Mouse (Mus musculus) kidney, embryonic 16.5 days (tissue): ENCODE results near the gene Fam207a. TPM values are rescaled to one million over a fixed set of nuclear protein-coding genes. Genes with fewer than 3 reads are reported as not detected.
A peak's percentile ranks its signal among the peaks of the same experiment; 100 is the strongest.

Source experiments
- ATAC-seq: fragments of 200-750 bp; cut with Nextera tagmentation; 2 replicates; pipeline ENCODE4 v1.8.0; 2017; ENCODE audit warnings: moderate TSS enrichment; ENCODE audit not compliant: low FRiP score, low TSS enrichment
- H3K27ac ChIP-seq: fragments of 300-500 bp; sonication (generic); 2 replicates; pipeline ENCODE4 v1.5.1; 2014; ENCODE audit warnings: low read length
- H3K27me3 ChIP-seq: fragments of 300-500 bp; sonication (generic); 2 replicates; pipeline ENCODE4 v1.6.1; 2014; ENCODE audit warnings: low read length, control low read depth, mixed read lengths; ENCODE audit not compliant: insufficient read depth
- H3K36me3 ChIP-seq: fragments of 300-500 bp; sonication (generic); 2 replicates; pipeline ENCODE4 v1.6.1; 2014; ENCODE audit warnings: low read length, control low read depth, mixed read lengths; ENCODE audit not compliant: insufficient read depth
- H3K4me1 ChIP-seq: fragments of 300-500 bp; sonication (generic); 2 replicates; pipeline ENCODE4 v1.6.1; 2014; ENCODE audit warnings: low read length, control low read depth, mixed read lengths; ENCODE audit not compliant: insufficient read depth
- H3K4me2 ChIP-seq: fragments of 300-500 bp; sonication (generic); replicated peaks from 2 replicates; pipeline ENCODE4 v1.6.1; 2014; ENCODE audit warnings: low read depth, low read length
- H3K4me3 ChIP-seq: fragments of 300-500 bp; sonication (generic); 2 replicates; pipeline ENCODE4 v1.5.1; 2014; ENCODE audit warnings: mild to moderate bottlenecking, low read length
- H3K9ac ChIP-seq: fragments of 300-500 bp; sonication (generic); replicated peaks from 2 replicates; pipeline ENCODE4 v1.6.1; 2014; ENCODE audit warnings: low read length
- H3K9me3 ChIP-seq: fragments of 300-500 bp; sonication (generic); 2 replicates; pipeline ENCODE4 v1.6.1; 2016; ENCODE audit warnings: low read length, control low read depth
- WGBS: fragments of 180-500 bp; shearing (Covaris S2); extraction: QIAGEN DNeasy Blood & Tissue Kit; methylation state at CpG from one replicate; pipeline ENCODE4 v1.1.7; 2014; 5-methylcytosine and 5-hydroxymethylcytosine counted together
- polyA plus RNA-seq: library from polyadenylated mRNA; unstranded; fragments of >200 nt; fragmentation: Nextera tagmentation; extraction: Ambion mirVana; gene quantifications from 2 replicates; pipeline ENCODE4 v1.2.1, GENCODE M21; 2015

The Fam207a gene
- polyA plus RNA-seq, 1 experiment from 2014 or later, result 36.6 TPM

- 18% methylated on average over 18 of the region's 18 CpGs for WGBS
- Histone ChIP-seq H3K36me3 (peaks cover 32% of the 10 kb centered on the region), H3K4me1 (peaks cover 13% of the 10 kb centered on the region), H3K27me3 (no peaks in the 10 kb centered on the region), H3K4me2 (no peak overlapping the region), H3K9me3 (no peaks in the 10 kb centered on the region), H3K4me3 (no peak overlapping the region), H3K9ac (no peak overlapping the region), H3K27ac (peak overlapping the region; percentile 31; the same call in 1 of the 2 replicates)
- ATAC-seq, result peak; percentile 70
These were observed 31.2 kb downstream of the Fam207a start for GRCm38 (mm10) chr10:77484205-77484935.

GRCm38 (mm10) chr10:77481814-77482213 lies 33.8 kb downstream of the Fam207a start:
- H3K27ac ChIP-seq, result no peak overlapping the region

DNA sequence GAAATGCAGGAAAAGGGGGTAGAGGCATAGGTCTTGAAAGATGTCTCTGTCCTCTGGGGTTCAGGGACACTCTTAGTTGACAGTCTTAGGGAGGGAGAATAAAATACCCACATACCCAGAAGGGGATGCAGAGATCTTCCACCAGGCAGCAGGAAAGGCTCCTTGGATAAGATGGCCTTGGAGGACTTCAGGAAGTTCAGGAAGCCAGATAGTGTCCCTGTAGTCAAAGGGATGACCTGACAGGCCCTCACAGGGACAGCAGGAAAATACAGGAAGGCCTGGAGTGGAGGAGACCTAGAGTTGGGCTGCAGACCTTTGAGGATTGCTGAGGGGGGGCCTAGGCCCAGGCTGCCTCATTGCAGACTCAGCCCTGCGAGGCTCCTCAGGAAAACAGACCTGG lies 35.6 kb downstream of the Fam207a start:
- Histone ChIP-seq H3K36me3 (no peaks in the 10 kb centered on the region), H3K27me3 (no peaks in the 10 kb centered on the region), H3K9me3 (no peaks in the 10 kb centered on the region), H3K4me1 (peaks cover 13% of the 10 kb centered on the region), H3K27ac (no peak overlapping the region), H3K4me2 (no peak overlapping the region), H3K9ac (no peak overlapping the region), H3K4me3 (no peak overlapping the region)
- whole genome bisulfite sequencing, result 92% methylated on average over 1 of the region's 1 CpGs
- no peak for ATAC-seq

More at GRCm38 (mm10) chr10:77481814-77482213, 33.8 kb downstream of the Fam207a start:
- Histone ChIP-seq H3K4me3 (no peak overlapping the region), H3K4me2 (no peak overlapping the region), H3K4me1 (peaks cover 13% of the 10 kb centered on the region), H3K9ac (no peak overlapping the region), H3K27me3 (no peaks in the 10 kb centered on the region), H3K36me3 (peaks cover 7% of the 10 kb centered on the region; the same call in 1 of the 2 replicates), H3K9me3 (no peaks in the 10 kb centered on the region)
- no peak for ATAC-seq

GRCm38 (mm10) chr10:77476907-77477306 lies 38.7 kb downstream of the Fam207a start:
- Histone ChIP-seq H3K4me3 (no peak overlapping the region), H3K36me3 (no peaks in the 10 kb centered on the region), H3K4me2 (no peak overlapping the region), H3K9ac (no peak overlapping the region), H3K27me3 (no peaks in the 10 kb centered on the region), H3K27ac (no peak overlapping the region), H3K9me3 (no peaks in the 10 kb centered on the region), H3K4me1 (no peaks in the 10 kb centered on the region)
- ATAC-seq, result no peak
- 78% methylated on average over 3 of the region's 3 CpGs for WGBS

DNA sequence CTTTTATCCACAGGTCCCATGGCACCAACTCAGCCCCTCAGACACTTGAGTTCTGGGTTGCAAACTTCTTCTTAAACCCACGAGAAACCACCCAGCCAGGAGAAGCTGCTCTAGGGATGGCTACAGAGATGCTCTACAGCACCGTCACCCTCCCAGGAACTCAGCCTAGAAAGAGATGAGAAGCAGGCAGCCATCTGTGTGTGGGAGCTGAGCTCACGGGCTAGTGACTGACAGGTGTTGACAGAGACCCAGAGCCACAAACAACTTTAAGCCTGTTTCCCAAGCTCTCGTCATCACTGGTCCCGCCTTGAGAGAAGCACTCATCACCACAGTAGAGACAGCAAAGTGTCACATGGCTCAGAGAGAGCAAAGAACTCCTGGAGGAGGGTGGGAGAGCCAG lies 43.4 kb downstream of the Fam207a start:
- Histone ChIP-seq H3K4me3 (no peak overlapping the region), H3K27ac (no peak overlapping the region), H3K4me2 (no peak overlapping the region), H3K4me1 (no peaks in the 10 kb centered on the region), H3K36me3 (no peaks in the 10 kb centered on the region), H3K9ac (no peak overlapping the region), H3K9me3 (no peaks in the 10 kb centered on the region), H3K27me3 (no peaks in the 10 kb centered on the region)
- no peak for ATAC-seq
- 59% methylated on average over 5 of the region's 5 CpGs for WGBS

DNA sequence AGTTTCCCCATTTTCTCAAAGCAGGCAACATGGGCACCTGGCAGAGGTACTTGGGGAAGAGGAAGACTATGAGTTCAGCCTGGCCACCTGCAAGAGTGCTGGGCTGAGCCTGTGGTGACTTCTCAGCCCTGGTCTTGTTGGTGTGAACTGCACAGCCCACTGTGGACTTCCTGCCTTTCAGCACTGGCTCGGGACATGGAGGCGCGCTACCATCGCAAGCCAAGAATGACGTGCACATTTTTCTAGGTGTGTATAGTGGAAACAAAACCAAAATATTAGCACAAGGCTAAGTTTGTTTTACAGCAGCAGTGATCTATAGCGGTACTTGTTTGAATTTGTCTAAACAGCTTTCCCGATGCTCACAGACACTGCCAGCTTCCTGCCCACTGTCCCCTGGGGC lies 44.1 kb downstream of the Fam207a start:
- Histone ChIP-seq H3K27me3 (no peaks in the 10 kb centered on the region), H3K27ac (no peak overlapping the region), H3K9ac (no peak overlapping the region), H3K36me3 (no peaks in the 10 kb centered on the region), H3K9me3 (no peaks in the 10 kb centered on the region), H3K4me1 (no peaks in the 10 kb centered on the region), H3K4me2 (no peak overlapping the region), H3K4me3 (no peak overlapping the region)
- WGBS, result 81% methylated on average over 7 of the region's 7 CpGs
- ATAC-seq, result no peak

- ATAC-seq, result no peak
- H3K4me2 ChIP-seq, result no peak overlapping the region
- no peak overlapping the region for H3K27ac ChIP-seq
- H3K9ac ChIP-seq, result no peak overlapping the region
- no peaks in the 10 kb centered on the region for H3K27me3 ChIP-seq
- no peaks in the 10 kb centered on the region for H3K36me3 ChIP-seq
- no peak overlapping the region for H3K4me3 ChIP-seq
- H3K9me3 ChIP-seq, result no peaks in the 10 kb centered on the region
- H3K4me1 ChIP-seq, result no peaks in the 10 kb centered on the region
- WGBS, result 76% methylated on average over 3 of the region's 3 CpGs
These were observed 44.8 kb downstream of the Fam207a start for GRCm38 (mm10) chr10:77470763-77471162.

DNA sequence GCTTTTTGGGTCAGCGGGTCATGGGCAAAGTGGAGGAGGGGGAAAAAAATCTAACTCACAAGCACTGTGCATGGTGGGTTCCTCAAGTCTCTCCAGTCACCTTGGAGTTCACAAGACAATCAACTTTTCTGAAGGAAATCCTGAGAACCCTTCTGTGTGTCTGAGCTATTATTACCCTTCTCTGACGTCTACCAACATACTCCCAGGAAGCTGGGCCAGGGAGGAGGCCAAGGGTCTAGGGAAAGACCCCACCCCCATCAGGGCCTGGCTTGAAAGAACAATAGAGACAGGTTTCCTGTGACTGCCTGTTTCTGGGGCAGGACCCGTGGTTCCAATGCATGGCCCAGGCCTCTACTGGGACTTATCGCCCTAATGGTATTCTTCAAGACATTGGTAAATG lies 46.9 kb downstream of the Fam207a start:
- H3K9ac ChIP-seq, result no peak overlapping the region
- H3K27me3 ChIP-seq, result no peaks in the 10 kb centered on the region
- H3K4me2 ChIP-seq, result no peak overlapping the region
- no peaks in the 10 kb centered on the region for H3K36me3 ChIP-seq
- H3K27ac ChIP-seq, result no peak overlapping the region
- 66% methylated on average over 4 of the region's 4 CpGs for WGBS
- H3K9me3 ChIP-seq, result no peaks in the 10 kb centered on the region
- H3K4me3 ChIP-seq, result no peak overlapping the region
- no peak for ATAC-seq
- H3K4me1 ChIP-seq, result 0 out of 2 replicates have a peak, but pooled peaks cover 2% of the 10 kb centered on the region

GRCm38 (mm10) chr10:77467407-77467806 lies 48.2 kb downstream of the Fam207a start:
- H3K4me1 ChIP-seq, result 0 out of 2 replicates have a peak, but pooled peaks cover 2% of the 10 kb centered on the region
- H3K9ac ChIP-seq, result no peak overlapping the region
- no peak overlapping the region for H3K4me3 ChIP-seq
- H3K4me2 ChIP-seq, result no peak overlapping the region
- no peaks in the 10 kb centered on the region for H3K9me3 ChIP-seq
- no peak for ATAC-seq
- no peak overlapping the region for H3K27ac ChIP-seq
- 88% methylated on average over 6 of the region's 6 CpGs for WGBS
- H3K27me3 ChIP-seq, result no peaks in the 10 kb centered on the region
- no peaks in the 10 kb centered on the region for H3K36me3 ChIP-seq

DNA sequence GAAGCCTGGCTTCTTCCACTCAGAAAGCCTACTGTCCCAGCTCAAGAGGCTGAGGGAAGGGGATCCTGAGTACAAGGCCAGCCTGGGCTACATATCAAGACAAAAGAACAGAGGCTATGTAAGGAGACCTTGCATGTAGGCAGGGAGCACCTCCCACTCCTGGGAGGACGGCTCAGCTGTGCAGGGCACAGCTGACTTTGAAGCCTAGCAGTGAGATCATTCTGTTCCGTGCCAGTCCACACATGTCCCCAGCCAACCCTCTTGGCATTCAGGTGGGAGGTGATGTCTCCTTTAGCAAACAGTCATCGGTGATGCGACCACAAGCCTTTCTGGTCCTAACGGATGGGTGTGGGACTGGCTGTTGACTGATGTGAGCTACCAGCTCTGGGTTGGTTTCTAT lies 49.7 kb downstream of the Fam207a start:
- H3K4me2 ChIP-seq, result no peak overlapping the region
- H3K9me3 ChIP-seq, result no peaks in the 10 kb centered on the region
- no peak for ATAC-seq
- no peak overlapping the region for H3K9ac ChIP-seq
- H3K4me1 ChIP-seq, result 0 out of 2 replicates have a peak, but pooled peaks cover 2% of the 10 kb centered on the region
- H3K27me3 ChIP-seq, result no peaks in the 10 kb centered on the region
- WGBS, result 84% methylated on average over 5 of the region's 5 CpGs
- no peak overlapping the region for H3K27ac ChIP-seq
- no peak overlapping the region for H3K4me3 ChIP-seq
- no peaks in the 10 kb centered on the region for H3K36me3 ChIP-seq
